Mouse (Mus musculus): Measurements from ENCODE around the gene Bax.
"Not testable (repeated sequence)": the region's sequence is repeated elsewhere in the genome, so short reads cannot be mapped to it uniquely, and the experiment has no call there.

Gene Bax

DNA sequence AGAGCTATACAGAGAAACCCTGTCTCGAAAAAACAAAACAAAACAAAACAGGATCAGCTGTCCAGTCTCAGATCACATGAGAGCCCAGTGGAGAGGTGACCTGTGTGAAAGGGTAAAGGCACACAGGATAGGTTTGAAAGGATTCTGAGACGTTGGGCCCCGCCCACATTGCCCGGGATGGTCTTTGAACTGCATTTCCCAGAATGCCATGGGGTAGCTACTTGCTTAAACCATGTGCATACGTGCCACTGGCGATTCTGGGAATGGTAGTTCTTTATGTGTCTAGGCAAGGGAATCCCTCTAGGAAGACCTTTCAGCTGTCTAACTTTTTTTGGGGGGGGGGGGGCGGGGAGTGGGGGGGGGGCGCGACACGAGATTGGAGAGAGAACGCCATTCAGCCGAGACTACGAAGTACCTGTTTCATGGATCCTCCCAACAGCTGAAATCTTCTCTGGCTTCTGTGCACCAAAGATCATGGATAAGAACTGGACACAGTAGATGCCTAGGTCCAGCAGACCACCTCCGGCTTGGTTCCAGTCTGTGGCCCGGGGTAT, 14.8 kb upstream of the Bax start, which contains the start of gene Tulp2:
TSS of gene Tulp2 (plus strand) at position 504 of the 554 bp plus-strand sequence.
- DNase-seq = peak; percentile 82

DNA sequence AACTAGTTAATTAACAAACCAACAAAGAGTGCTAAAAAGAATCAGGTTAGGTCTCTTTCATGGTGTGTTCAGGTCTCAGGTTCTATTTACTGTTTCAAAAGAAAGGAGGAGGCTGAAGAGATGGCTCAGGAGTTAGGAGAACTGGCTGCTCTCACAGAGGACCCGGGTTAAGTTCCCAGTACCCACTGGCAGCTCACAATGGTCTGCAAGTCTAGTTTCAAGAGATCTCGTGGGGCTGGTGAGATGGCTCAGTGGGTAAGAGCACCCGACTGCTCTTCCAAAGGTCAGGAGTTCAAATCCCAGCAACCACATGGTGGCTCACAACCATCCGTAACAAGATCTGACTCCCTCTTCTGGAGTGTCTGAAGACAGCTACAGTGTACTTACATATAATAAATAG, 13.6 kb upstream of the Bax start:
- DNase-seq = not testable (repeated sequence)

DNA sequence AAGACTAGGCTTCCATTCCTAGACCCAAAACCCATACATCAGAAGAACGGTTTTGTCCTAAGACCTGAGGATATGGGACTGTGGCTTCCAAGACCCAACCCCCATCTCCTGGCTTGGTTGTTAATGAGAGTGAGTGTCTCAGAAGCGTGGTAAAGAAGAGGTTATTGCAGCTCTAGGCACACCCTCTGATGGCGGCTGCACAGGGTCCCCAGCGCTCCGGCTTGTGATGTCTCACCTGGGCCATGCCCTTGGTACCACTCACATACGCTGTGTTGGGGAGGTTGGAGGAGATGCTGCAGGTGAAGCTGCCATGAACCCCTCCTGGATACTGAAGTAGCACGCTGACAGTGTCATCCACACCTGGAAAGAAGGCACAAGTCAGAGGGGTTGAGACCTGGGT, 12.1 kb upstream of the Bax start:
- DNase-seq = no peak

DNA sequence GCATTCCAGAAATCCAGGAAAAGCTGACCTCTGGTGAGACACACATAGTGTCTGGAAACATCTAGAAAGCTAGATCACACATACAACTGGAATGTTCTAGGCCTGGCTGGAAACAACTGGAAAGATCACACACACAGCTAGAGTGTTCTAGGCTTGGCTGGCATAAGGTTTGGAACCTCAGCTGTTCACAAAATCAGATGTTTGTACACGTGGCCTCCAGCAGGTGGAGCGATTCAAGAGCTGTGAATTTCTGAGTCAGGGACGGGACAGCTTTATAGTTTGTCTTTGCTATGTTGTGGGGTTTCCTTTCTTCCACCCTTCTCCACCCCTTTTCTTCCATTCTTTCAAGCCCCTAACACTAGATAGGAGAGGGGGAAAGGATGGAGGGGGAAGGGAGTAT, 10.3 kb upstream of the Bax start:
- peak; percentile 68 for DNase-seq

DNA sequence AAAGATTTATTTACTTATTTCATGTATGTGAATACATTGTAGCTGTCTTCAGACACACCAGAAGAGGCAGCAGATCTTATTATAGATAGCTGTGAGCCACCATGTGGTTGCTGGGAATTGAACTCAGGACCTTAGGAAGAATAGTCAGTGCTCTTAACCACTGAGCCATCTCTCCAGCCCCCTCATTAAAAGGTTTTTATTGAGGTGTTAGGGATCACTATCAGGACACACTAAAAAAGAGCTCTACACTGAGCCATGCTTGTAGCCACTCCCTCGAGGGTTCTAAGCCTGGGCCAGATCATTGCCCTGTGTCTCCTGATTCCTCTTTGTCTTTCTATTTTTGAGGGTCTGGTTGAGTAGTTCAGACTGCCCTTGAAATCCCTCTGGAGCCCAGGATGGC, 9.8 kb upstream of the Bax start:
- no peak for DNase-seq

DNA sequence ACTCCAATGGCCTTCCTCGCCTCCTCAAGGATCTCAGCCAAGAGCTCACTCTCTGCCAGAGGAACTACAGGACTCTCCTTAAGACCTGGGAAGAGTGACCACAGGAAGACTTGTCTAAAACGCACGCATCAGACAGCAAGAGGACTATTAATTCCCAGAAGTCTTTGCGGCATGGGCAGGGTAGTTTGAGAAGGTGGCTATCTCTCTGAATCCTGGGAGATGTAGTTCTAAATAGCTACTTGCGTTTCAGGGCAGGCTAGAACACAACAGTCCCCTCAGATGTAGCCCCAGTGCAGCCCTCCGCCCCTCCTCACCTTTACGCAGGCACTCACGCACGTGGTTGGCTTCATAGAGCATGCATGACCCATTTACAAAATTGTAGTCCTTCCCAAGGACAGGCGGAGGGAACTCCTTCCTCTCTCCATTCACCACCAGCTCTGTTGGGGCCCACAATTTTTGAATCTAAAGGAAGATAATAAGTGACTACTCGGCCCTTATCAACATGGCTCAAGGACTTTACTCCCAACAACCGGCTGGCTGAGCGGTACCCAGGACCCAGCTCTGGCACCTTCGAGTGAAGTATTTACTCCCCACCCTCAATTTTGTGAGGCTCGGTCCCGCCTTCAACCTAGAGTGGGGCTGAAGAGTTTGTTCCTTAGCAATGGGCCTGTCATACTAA, 8.7 kb upstream of the Bax start:
- no peak for DNase-seq

DNA sequence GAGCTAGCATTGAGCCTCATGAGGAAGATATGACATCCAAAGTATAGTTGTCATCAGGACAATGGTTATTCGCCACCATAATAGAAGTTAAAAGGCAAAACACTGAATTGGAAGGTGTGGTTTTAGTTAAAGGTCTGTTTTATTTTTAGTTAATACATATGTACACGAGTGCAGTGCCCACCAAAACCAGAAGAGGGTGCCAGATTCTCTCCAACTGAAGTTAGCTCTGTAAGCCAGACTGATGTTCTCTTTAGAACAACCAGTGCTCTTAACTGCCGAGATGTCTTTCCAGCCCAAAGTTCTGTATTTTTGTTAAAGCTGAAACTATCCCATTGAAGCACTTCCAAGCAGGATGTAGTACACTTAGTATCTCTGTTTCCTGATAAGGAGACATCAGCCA, 4.2 kb upstream of the Bax start:
- peak; percentile 79 for DNase-seq

DNA sequence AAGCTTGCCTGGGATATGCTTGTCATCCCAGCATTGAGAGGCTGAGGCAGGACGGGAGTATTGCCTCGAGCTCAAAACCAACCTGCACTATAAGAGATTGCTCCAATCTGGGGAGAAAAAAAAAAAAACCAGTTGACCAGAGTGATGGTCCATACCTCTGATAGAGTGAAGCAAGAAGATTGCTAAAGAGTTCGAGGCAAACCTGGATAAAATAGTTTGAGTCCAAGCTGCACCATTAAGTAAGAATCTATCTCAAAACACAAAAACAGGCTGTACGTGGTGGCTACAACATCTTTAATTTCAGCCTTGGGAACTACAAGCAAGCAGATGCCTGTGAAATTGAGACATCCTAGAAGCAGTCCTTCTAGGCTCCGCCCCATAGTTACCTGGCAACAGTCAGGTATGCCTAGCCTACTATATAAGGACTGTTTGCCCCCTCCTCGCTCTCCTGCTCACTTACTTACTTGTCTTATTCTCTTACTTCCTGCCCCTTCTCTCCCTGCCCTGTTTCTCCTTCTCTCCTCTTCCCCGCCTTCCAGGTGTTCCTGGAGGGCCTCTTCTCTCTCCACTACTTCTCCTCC, 482 bp upstream of the Bax start:
- no peak for DNase-seq

DNA sequence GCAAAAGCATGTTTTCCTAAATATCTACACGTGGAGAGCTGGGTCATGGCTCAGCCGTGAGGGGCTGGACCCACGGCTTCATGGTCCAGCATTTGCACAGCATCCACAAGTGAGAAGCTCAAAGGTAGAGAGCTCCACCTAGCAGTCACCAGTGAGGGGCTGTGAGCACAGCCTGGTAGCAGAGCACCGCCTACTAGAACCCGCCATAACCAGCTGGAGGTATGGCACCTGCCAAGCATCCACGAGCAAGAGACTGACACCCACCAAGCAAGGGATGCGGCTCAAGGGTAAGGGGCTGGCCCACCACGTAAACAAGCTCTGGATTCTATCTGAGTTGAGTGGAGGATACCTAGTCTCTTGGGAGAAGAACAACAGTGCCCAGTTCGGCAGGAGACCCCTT, 1.1 kb downstream of the Bax start:
- peak; percentile 41 for DNase-seq

DNA sequence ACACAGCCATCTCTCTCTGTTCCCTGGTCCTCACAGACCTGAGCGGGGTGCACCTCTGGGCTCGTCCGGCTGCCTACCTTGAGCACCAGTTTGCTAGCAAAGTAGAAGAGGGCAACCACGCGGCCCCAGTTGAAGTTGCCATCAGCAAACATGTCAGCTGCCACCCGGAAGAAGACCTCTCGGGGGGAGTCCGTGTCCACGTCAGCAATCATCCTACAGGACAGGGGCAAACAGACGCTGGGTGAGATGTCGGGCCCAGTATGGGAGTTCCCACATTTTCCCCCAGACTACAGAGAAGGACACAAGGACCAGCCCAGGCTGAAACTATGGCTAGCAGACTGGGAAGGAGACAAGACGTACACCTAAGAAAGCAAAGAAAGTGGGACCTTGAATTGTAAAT, 1.6 kb downstream of the Bax start:
- no peak for DNase-seq

DNA sequence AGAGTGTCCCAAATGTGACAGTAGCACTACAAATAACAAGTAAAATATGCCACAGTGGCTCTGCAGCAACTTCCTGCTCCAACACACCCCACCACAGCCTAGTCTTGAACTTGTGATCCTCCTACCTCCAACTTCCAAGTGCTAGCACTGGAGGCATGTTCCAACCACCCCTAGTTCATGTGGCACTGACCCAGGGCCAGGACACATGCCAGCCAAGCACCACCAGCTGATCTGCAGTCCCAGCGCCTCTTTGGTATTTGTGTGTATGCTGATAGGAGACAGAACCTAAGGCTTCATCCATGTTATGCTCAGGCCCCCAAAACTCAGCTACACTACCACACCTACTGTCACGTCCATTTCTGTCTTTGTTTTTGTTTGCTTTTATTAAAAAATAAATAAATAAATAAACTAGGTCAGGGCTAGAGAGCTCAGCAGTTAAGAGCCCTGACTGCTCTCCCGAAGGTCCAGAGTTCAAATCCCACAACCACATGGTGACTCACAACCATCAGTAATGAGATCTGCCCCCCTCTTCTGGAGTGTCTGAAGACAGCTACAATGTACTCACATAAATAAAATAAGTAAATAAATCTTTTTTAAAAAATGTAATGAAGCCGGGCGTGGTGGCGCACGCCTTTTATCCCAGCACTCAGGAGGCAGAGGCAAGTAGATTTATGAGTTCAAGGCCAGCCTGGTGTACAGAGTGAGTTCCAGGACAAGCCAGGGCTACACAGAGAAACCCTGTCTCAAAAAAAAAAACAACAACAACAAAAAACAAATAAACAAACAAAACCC, 2.5 kb downstream of the Bax start:
- DNase-seq = no peak

DNA sequence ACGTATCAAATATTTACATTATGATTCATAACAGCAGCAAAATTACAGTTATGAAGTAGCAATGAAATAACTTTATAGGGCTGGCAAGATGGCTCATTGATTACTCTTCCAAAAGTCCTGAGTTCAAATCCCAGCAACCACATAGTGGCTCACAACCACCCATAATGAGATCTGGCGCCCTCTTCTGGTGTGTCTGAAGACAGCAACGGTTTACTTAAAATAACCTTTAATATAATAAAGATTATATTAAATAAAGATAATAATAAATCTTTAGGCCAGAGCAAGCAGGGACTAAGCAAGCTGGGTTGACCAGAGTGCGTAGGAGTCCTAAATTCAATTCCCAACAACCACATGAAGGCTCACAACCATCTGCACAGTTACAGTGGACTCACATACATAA, 3.8 kb downstream of the Bax start:
- DNase-seq = not testable (repeated sequence)

DNA sequence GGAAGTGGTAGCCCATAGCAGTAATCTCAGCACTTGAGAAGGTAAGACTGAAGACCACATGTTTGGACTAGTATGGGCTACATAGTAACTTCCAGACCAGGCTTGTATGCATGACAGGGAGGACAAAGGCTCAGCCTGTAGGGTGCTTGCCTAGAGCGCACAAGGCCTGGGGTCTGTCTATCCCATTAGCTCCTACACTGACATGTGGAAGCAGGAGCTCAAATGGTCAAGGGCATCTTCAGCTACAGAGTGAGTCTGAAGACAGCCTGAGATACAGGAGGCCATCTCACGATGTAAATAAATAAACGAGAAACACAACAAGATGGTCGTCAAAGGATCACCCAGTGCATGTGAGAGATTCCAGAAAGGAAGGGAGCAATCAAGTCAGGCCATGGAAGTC, 4.4 kb downstream of the Bax start:
- no peak for DNase-seq

DNA sequence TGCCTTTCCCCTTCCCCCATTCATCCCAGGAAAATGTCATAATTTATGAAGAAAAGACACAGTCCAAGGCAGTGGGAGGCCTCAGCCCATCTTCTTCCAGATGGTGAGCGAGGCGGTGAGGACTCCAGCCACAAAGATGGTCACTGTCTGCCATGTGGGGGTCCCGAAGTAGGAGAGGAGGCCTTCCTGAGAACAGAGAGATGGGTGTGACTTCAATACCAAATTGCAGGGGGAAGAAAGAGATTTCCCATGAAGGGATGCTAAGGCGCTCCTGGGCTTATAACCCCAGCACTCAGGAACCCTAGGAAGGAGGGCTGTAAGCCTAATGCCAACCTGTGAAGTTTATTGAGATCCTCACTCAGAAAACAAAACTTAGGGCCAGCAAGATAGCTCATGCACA, 4.9 kb downstream of the Bax start:
- no peak for DNase-seq

DNA sequence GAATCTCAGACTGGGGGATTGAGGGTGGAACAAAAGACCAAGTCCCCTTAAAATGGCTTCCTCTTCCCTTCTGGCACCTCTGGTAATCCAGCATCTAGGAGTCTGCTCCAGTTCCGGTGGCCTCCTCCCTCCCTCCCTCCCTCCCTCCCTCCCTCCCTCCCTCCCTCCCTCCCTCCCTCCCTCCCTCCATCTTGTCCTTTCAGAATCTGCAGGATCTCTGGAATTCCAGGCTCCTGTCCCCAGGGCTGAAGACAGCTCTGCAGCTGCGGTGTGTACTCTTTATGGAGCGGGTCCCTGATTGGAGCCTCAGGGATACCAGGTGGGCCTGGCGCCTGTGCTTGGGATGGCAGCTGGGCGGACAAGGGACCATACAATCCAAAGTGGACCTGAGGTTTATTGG, 5.4 kb downstream of the Bax start:
- DNase-seq = no peak

DNA sequence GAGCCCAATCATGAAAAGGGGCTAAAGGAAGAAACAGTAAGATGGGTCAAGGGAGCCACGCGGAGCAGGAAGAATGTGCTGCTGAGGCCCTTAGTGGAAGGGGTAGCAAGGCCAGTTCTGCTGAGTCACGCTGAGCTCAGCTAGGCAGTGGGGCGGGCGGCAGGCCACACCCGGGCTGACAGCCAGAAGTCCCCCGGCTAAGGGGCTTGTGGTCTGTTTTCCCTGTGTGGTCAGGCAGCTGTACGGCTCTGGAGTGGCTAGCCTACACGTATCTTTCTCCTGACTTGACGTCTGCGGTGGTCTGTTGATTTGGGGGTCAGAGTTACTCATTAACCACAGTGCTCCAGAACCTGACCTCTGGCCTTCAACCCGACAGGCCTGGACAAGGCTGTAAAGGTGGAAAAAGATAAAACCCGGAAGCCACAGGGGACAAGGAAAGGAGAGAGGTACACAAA, 5.8 kb downstream of the Bax start:
- peak; percentile 45 for DNase-seq

DNA sequence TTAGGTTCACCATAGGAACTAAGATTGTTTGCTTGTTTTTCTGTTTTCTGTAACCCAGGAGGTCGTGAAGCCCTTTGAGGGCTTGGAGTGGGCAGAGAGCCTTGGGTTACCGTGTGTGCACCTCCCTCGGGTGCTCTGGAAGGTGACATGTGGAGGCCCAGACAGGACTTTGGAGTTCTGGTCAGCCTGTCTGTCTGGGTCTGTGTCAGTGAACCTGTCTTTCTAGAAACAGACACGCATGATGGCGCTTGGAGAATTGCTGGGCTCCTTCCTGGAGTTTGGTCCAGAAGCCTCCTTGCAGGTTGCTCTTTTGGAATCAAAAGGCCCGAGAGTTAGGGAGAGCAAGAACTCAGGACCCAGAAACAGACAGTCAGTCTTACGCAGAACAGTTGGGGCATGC, 6.3 kb downstream of the Bax start:
- DNase-seq = no peak

DNA sequence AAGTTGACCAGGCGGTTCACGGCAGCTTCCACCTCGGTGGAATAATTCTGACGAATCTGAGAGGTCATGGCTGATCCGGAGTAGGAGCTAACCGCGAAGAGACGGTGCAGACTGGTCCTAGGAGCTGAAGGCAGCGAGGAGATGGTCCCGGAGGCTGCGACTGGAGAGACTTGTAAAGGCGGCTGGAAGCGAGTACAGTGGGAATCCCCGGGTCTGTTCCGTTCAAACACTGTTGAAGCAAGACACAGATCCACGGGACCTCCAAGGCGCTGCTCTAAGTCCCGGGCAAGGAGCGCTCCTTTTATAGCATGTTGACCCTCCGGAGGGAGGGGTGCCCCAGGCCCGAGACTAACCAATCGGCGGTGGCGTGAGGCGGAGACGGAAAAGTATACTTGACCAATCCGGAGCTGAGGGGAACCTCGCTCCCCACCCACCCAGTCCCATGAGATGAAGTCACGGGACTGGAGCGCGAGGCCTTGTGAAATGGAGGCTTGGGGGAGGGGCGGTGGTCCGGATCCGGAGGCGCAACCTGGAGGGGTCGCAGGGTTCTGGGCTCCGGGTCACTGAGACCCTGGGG, 7.0 kb downstream of the Bax start, which contains the start of gene Ftl1:
TSS of gene Ftl1 (minus strand) at position 321 of the 577 bp plus-strand sequence.
- DNase-seq = peak; percentile 97

DNA sequence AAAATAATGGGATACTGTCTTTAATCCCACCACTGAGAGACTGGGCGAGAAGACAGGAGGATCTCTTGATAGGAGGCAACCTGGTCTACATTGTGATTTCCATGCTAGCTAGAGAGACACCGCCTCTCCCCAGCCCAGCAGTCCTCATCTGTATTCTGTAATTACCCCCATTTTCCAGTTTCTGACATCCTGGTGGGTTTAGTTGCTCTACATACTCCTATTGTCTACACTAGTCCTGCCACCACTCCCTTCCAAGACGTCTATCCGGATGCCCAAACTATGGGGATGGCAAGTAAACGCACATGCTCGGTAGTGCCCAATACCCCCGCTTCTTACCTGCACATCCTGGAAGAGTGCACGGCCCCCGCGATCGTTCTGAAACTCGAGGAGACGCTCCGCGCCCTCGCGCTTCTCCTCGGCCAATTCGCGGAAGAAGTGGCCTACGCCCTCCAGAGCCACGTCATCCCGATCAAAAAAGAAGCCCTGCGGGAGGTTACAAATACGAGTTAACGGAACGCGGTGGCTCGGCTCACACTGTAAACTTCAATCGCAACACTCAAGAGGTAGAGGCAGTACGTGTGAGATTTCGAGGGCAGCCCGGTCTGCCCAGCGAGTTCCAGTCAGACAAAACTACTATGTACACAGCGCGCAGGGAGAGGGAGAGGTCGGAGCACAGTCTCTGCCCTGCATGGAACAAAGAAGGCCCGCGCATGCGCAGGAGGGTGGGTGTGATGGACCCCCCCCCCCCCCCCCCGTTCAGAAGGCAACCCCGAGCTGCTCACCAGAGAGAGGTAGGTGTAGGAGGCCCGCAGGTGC, 7.7 kb downstream of the Bax start:
- peak; percentile 90 for DNase-seq

DNA sequence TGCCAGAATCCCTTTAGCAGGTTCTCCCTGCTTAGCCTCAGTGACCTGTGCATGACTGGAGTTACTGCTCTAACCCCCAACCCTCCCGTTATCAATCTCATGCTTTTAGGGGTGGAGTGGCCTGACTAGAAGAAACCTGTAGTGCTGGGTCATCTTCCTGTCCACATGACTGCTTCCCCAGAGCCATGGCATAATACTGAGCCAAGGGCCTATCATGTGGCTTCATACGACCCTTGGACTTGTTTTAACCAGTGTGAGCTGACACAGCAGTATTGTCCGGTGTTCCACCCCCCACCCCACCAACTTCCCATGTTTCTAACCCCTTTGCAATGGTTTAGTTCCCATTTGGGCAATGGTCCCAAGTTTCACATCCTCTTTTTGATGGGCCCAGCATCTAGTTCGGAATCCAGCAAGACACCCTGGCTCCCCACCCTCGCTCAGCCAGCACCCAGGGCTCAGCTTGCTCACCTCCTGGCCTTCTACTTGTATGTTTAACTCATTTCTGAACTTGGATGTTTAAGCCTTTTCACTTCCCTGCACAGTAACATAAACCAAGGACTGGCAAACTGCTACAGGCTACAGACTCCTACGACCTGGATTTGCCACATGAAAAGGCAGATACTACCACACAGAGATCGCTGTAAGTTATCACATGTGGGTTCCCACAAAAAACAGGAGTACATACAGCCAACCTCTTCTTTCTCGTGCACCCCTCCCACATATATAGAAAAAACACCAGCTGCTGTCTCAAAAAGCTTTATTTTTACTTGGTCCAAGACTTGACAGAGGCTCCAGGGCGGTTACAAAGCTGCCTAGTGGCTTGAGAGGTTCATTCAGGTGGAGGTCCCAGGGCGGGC, 9.3 kb downstream of the Bax start:
- DNase-seq = no peak

DNA sequence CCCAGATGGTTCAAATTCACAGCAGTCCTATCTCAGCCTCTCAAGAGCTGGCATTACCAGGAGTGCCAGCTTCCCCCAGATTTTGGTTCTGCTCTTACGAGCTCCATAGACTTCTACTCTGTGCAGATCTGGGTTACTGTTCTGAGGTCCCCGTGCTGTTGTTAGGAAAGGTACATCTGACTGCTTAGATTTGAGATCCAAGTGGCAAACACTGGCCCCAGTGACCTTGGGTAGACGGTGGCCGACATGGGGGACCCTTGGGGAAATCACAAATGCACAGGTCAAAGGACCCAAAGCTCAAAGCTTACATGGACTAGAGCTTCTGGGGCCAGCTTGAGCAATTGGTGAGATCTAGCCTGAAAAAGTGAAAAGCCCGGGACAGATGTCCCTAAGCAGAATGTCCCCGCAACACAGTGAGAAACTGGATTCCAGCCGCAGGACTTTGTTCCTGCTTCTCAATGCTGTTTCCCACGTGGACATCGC, 9.9 kb downstream of the Bax start:
- DNase-seq = no peak

Data from thymus, postnatal 14 days (tissue).